Mouse (Mus musculus): Measurements from ENCODE around the gene Spata21. TPM values are rescaled to one million over a fixed set of nuclear protein-coding genes. Genes with fewer than 3 reads are reported as not detected.
A peak's percentile ranks its signal among the peaks of the same experiment; 100 is the strongest.
"Not testable (repeated sequence)": the region's sequence is repeated elsewhere in the genome, so short reads cannot be mapped to it uniquely, and the experiment has no call there.

Spata21 gene
- total RNA-seq, 1 experiment from 2014 or later: not detected

DNA sequence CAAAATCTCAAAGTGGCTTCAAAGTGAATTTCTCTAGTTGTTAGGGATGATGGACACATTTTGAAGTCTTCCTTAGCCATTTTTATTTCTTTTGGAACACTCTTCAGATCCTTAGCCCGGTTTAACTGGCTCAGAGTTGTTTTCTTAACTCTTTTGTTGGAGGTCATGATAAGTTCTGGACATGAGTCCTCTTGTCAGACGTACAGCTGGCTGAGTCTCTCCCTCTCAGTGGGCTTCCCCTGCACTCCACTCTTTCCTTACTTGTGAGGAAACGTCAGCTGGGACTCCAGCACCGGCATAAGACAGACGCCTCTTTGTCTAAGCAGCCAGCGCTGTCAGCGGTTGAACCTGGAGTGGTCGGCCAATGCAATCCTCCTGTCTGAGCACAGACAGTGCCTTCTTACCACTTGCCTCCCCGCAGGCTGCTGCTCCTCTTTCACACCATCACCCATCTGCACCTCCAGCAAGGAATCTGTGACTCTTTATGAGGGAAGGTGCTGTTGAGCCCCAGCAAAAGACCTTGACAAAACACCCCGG is 20.1 kb downstream of the Spata21 start:
- ATAC-seq (replicated peaks in 1 of 2; ENCODE audit: insufficient read depth in 1 of 2, low FRiP score in 2 of 2, low TSS enrichment in 1 of 2, low read depth in 1 of 2, poor library complexity in 2 of 2, severe bottlenecking in 2 of 2): no peak

DNA sequence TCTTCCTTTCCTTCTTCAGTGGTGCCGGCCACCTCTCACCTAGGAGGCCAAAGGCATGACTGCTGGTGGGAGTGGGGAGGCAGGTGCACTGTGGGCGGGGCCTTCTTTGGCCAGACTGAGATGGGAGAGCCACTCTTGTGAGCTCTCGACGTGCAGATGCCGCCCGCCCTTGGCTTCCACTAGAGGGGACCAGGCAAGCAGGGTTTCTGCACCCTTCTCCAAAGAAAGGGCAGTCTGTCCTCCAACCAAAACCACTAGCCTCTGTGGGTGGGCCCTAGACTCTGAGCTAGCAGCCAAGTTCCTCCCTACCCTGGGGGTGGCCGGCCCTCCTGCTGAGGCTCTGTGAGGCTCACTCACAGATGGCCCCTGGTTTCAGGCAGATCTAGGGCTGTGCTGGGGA is 25.7 kb downstream of the Spata21 start:
- no peak for ATAC-seq (replicated peaks in 1 of 2; ENCODE audit: insufficient read depth in 1 of 2, low FRiP score in 2 of 2, low TSS enrichment in 1 of 2, low read depth in 1 of 2, poor library complexity in 2 of 2, severe bottlenecking in 2 of 2)

DNA sequence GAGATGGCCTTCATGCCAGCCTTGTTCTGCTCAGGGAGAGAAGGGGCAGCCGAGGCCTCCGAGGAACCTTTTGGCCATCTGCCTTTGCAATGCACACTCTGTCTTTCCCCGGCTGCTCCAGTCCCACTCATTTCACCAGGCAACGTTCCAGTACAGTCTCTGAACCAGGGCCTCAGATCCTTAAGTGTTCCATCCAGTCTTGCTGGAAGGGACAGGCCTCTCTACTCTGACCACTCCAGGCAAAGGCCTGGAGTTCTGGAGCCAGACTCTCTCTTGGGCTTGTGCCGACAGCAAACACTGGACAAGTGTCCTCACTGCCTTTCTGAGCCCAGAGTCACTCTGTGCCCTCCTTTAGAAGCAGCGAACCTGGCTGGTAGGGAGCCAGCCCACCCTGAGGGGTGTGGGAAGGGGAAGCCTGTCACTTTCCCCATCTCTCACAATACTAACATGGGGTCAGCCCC is 26.4 kb downstream of the Spata21 start:
- ATAC-seq (replicated peaks in 1 of 2; ENCODE audit: insufficient read depth in 1 of 2, low FRiP score in 2 of 2, low TSS enrichment in 1 of 2, low read depth in 1 of 2, poor library complexity in 2 of 2, severe bottlenecking in 2 of 2): no peak

DNA sequence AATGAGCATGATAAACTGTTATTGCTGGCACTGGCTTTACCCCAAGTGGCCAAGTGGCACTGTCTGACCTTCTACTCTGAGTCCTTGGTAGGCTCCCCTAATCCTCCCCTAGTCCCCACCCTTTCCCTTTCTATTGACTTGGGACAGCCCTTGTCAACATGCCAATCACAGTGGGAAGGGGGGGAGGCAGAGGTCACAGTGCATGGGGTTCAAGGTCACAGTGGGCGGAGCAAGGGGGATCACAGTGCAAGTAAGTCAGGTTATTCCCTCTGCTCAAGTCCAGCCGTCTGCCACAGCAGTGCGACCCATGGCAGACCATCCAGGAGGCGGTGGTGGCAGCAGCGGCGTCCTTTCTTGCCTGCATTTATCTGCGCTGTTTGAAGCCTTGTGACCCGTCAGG is 27.3 kb downstream of the Spata21 start:
- ATAC-seq (replicated peaks in 1 of 2; ENCODE audit: insufficient read depth in 1 of 2, low FRiP score in 2 of 2, low TSS enrichment in 1 of 2, low read depth in 1 of 2, poor library complexity in 2 of 2, severe bottlenecking in 2 of 2): no peak

DNA sequence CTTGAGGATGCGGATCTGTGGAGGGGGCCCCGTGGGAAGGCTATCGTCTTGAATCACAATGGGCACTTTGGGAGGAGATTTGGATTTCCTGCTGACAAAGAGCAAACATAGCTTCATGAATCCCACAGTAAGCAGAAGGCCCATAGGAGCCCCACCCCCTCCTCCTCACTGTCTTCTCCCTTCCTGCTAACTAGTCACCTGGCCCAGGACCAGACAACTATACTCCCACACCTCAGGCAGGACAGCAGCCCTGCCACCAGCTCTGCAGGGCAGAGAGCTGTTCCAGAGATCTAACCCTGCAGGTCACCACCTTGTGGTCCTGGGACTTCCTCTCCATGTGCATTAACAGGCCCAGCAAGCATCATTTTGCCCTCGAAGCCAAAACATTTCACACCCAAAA is 30.6 kb downstream of the Spata21 start:
- no peak for ATAC-seq (replicated peaks in 1 of 2; ENCODE audit: insufficient read depth in 1 of 2, low FRiP score in 2 of 2, low TSS enrichment in 1 of 2, low read depth in 1 of 2, poor library complexity in 2 of 2, severe bottlenecking in 2 of 2)

DNA sequence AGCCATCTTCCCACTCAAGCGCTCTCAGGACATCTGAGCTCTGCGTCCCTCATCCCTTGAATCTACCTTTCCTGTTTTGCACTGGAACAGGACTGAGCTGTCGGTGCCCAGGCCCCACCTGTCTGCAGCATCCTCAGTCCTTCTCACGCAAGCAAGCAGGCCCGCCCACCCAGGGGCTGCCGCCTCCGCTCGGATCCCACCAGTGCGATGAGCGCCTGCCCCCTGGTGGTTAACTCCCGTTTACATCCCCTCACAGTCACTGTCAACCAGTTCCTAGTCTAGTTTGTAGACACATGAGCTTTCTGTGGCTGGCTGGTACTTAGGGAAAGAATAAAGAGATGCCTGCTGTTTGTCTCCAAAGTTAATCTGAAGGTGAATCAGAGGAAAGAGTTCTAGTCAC is 32.6 kb downstream of the Spata21 start:
- 0 out of 4 replicates have a peak, but pooled peaks have one; percentile 12 to 39 for ATAC-seq (replicated peaks in 1 of 2; ENCODE audit: insufficient read depth in 1 of 2, low FRiP score in 2 of 2, low TSS enrichment in 1 of 2, low read depth in 1 of 2, poor library complexity in 2 of 2, severe bottlenecking in 2 of 2)

DNA sequence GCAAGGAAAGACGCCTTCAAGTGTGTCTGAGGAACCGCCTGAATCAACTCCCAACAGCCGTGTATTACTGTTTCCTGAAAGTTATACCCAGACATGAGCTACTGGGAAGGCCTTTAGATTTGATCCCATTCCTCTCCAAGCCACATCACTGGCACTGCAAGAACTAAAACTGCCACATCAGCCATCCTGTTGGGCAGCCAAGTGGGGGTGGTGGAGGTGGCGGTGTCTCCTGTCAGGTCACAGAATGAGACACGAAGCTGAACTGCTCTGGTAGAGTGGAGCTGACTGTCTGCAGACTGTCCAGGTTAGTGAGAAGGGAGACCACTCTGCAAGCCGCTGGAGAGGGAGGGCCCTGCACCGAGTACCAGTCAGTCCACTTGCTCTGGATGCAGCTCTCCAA is 34.5 kb downstream of the Spata21 start:
- ATAC-seq (replicated peaks in 1 of 2; ENCODE audit: insufficient read depth in 1 of 2, low FRiP score in 2 of 2, low TSS enrichment in 1 of 2, low read depth in 1 of 2, poor library complexity in 2 of 2, severe bottlenecking in 2 of 2): no peak

DNA sequence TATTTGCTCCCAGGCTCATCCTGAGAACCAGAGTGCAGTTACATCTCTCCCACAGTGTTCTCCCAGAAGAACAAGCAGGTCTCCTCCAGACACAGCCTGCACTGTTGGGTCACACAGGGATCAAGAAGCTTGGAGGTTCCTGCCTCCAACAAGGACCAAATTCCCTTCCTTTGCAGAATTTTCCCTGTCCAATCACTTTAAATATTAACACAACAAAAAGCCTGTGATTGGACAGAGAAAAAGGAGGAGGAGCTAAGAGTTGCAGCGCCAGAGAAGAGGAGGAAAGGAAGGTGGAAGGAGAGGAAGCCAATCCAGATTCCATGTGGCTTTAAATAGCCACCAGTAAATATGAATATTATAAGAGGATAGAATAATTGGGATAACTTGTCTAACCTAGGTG is 34.9 kb downstream of the Spata21 start:
- no peak for ATAC-seq (replicated peaks in 1 of 2; ENCODE audit: insufficient read depth in 1 of 2, low FRiP score in 2 of 2, low TSS enrichment in 1 of 2, low read depth in 1 of 2, poor library complexity in 2 of 2, severe bottlenecking in 2 of 2)

DNA sequence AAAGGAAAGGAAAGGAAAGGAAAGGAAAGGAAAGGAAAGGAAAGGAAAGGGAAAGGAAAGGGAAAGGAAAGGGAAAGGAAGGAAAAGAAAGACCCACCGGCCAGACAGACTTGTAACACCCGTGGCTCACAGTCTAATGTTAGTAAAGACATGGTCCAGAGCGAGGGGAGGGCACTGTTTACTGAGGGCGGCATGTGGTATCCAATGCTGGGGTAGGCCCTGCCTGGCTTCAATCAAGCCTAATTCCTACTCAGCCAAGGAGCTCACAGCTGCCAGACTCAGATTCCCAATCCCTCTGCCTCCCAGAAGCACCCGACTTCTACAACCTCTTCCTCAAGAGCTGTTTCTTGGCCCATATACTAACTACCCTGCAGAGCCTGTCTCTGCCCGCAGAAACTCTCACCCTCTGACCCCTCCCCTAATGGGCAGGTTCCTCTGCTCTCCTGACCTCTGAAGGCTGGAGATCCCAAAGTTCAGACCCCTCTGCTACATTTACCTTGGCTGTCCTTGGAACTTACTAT is 41.1 kb downstream of the Spata21 start:
- ATAC-seq (replicated peaks in 1 of 2; ENCODE audit: insufficient read depth in 1 of 2, low FRiP score in 2 of 2, low TSS enrichment in 1 of 2, low read depth in 1 of 2, poor library complexity in 2 of 2, severe bottlenecking in 2 of 2): no peak

DNA sequence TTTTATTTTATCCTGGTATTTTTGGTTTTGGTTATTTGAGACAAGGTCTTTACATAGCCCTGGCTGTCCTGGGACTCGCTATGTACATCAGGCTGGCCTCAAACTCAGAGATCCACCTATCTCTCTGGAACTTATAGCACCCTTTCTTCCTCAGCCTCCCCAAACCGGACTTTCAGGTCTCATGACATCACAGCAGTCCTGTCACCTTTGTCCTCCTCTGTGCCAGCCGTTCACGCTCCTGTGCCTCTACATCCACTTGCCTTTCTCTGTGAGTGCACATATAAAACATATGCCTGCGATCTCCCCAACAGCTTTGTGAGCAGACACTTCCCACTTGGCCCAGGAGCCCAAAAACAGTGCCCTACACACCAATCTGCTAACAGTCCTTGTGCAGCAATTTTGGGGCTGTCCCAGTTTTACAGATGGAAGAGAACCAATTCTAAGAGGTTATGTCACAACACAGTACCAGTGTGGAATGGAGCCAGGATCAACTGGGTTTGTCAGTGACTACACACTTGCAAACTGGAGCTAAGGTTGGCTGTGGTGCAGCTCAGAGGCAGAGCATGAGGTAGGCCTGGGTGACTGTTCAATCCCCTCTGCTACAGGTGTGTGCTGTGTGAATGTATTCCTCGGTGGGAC is 42.7 kb downstream of the Spata21 start:
- no peak for ATAC-seq (replicated peaks in 1 of 2; ENCODE audit: insufficient read depth in 1 of 2, low FRiP score in 2 of 2, low TSS enrichment in 1 of 2, low read depth in 1 of 2, poor library complexity in 2 of 2, severe bottlenecking in 2 of 2)

DNA sequence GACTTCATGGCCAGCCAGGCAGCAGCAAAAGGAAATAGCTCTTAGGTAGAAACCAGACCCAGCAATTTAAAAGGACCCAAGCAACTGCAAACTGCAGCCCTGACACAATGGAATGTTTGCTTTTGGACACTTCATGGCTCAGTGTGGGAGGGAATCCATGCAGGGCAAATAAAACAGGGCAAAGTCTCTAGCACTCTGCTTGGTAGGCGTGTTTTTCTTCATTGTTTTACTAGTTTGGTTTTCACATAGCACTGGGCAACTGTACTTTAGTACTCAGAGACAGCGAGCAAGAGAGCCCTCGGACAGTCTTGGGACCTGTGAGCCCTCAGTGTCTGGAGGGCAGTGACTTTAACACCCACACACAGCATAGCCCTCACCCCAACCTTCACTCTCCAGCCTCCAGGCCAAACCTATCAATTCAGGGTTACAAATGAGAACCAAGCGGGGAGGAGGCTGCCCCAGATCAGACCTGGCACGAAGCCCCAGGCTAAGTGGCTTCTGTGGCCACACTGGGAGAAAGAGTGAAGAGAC is 43.5 kb downstream of the Spata21 start:
- no peak for ATAC-seq (replicated peaks in 1 of 2; ENCODE audit: insufficient read depth in 1 of 2, low FRiP score in 2 of 2, low TSS enrichment in 1 of 2, low read depth in 1 of 2, poor library complexity in 2 of 2, severe bottlenecking in 2 of 2)

DNA sequence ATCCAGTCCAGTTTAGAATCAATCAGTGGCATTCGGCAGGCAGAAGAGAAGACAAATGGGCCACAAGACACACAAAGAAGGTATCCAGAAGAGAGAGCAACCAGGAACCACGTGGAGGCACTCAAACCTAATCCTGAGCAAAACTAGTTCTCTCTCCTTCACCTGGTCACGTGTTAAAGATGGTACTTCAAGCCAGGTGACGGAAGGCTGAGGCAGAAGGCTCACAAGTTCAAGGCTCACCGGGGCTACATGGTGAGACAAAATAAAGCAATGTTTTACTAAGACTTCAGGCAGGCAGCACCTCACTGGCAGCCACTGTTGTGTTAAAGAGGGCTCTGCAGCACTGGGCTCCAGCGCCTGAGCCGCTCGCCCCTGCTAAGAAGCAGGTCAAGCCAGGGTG is 44.1 kb downstream of the Spata21 start:
- ATAC-seq (replicated peaks in 1 of 2; ENCODE audit: insufficient read depth in 1 of 2, low FRiP score in 2 of 2, low TSS enrichment in 1 of 2, low read depth in 1 of 2, poor library complexity in 2 of 2, severe bottlenecking in 2 of 2): no peak

DNA sequence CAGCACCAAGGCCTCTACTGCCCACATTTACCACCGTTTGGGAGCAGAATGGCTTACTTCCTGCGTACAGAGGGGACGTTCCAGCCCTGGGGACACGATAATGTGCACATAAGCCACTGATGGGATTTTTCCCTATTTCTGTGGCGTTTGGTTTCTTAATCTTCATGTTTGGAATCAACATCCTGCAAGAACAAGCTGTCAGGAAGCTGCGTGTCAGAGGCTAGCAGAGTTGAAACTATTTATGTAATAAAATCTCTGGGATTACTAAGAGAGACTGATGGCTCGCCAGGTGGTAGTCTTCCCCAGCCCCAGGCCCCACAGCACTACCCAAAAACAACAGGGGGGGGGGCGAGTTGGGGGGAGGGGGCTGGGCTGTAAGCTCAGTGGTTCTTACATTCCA is 45.1 kb downstream of the Spata21 start:
- ATAC-seq (replicated peaks in 1 of 2; ENCODE audit: insufficient read depth in 1 of 2, low FRiP score in 2 of 2, low TSS enrichment in 1 of 2, low read depth in 1 of 2, poor library complexity in 2 of 2, severe bottlenecking in 2 of 2): no peak

DNA sequence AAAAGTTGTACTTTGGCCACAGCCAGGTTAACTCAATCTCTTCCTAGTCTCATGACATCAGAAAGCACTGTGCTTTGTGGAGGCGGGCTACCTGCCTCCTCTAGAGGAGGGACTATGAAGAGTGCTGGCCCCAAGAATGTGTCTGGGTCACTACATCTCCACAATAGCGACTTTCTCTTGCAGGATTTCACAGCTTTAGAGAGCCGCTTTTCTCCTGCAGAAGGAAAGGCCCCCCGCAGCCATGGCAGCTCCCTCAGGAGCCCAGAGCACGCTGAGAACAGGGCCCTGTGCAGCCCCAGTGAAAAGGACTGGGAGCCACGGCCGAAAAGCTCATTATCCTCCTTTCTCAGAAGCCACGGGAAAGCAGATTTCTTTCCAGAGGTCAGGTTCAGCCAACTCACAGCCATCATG is 45.9 kb downstream of the Spata21 start:
- no peak for ATAC-seq (replicated peaks in 1 of 2; ENCODE audit: insufficient read depth in 1 of 2, low FRiP score in 2 of 2, low TSS enrichment in 1 of 2, low read depth in 1 of 2, poor library complexity in 2 of 2, severe bottlenecking in 2 of 2)

DNA sequence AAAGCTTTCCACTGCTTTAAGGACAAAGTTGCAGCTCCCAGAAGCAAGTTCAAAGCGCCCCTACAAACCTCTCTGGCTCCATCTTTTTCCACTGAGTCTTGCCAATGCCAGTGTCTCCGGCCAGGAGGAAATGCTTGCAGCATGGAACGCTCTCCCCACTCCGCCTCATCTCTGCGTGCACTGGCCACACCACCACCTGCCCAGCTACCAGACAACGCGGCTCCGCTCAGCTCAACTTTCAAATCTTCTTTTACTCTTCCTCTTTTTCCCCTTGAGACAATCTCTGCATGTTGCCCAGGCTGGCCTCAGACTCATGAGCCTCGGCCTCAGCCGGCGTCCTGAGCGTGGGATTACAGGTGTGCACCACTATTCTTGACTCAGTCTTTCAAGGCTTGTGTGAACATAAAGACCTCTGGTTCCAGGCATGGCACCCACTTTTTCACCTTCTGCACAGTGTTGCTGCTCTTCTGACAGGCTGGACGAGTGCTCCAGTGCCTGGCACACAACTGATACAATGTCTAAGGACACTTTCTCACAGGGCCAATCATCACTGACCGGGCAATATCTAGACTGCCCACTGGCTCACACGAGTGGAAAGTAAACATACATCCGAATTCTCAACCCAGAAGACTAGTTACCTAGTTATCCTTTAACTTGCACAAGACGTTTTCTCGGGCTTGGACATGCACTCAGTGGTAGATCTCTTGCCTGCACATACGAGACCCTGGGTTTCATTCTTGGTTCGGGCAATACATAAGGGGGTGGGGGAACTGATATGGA is 46.8 kb downstream of the Spata21 start:
- no peak for ATAC-seq (replicated peaks in 1 of 2; ENCODE audit: insufficient read depth in 1 of 2, low FRiP score in 2 of 2, low TSS enrichment in 1 of 2, low read depth in 1 of 2, poor library complexity in 2 of 2, severe bottlenecking in 2 of 2)

DNA sequence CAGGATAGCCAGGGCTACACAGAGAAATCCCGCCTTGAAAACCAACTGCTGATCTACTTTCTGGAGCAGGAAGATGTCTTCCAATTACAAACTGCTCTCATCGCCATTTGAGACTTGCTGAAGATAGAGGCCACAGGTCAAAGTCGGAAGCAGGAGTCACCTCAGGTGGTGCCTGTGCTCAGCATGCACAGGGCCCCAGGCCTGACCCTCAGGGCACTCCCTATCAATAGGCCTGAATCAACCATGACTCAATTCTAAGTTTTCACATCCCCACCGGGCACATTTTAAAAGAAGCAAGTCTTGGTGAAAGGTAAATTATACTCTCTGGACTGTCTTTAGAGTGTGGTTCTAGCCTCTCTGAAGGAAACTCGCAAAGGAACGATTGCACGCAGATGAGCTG is 48.0 kb downstream of the Spata21 start:
- no peak for ATAC-seq (replicated peaks in 1 of 2; ENCODE audit: insufficient read depth in 1 of 2, low FRiP score in 2 of 2, low TSS enrichment in 1 of 2, low read depth in 1 of 2, poor library complexity in 2 of 2, severe bottlenecking in 2 of 2)

DNA sequence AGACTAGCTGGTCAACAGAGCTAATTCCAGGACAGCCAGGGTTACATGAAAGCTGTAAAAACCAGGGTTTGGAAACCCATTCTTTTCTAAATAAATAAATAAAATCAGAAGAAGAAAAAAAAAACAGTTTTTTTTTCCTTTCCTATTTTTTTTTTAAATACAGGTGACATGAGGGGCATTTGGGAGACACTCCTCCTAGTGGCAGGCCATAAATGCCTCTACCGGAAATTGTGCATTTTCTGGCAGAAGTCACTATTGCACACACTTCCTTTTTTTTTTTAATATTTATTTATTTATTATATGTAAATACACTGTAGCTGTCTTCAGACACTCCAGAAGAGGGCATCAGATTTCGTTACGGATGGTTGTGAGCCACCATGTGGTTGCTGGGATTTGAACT is 49.6 kb downstream of the Spata21 start:
- not testable (repeated sequence) for ATAC-seq (replicated peaks in 1 of 2; ENCODE audit: insufficient read depth in 1 of 2, low FRiP score in 2 of 2, low TSS enrichment in 1 of 2, low read depth in 1 of 2, poor library complexity in 2 of 2, severe bottlenecking in 2 of 2)

DNA sequence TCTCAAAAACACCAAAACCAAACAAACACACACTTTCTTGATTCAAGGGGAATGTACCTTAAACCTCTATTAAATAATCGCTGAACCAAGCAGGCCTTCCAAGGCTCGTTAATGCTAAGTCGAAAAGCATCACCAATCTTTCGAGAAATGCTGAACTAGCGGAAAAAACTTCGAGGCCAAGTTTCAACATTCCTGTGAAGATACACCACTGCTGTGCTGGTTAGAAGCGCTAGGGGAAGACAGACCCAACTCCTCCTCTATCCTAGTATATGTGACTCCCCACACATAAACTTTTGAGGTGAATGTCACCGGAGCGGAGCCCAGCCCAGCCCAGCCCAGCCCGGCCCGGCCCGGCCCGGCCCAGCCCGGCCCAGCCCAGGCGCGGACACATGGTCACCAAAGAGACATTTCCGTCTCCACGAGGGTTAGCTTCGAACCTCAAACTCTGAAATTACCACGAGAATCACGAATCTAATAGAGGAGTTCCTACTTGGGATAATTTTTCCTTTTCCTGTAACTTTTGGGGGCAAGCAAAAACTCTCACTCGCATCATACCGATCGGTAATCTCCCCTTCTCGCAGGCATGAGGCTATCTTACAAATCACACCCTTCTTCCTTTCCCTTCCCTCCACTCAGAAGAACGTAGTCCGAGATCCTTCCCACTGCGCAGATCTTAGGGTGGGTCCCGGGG is 50.4 kb downstream of the Spata21 start:
- no peak for ATAC-seq (replicated peaks in 1 of 2; ENCODE audit: insufficient read depth in 1 of 2, low FRiP score in 2 of 2, low TSS enrichment in 1 of 2, low read depth in 1 of 2, poor library complexity in 2 of 2, severe bottlenecking in 2 of 2)
